8 mouse cellular contexts compared by ENCODE assay signal in the genomic region with DNA sequence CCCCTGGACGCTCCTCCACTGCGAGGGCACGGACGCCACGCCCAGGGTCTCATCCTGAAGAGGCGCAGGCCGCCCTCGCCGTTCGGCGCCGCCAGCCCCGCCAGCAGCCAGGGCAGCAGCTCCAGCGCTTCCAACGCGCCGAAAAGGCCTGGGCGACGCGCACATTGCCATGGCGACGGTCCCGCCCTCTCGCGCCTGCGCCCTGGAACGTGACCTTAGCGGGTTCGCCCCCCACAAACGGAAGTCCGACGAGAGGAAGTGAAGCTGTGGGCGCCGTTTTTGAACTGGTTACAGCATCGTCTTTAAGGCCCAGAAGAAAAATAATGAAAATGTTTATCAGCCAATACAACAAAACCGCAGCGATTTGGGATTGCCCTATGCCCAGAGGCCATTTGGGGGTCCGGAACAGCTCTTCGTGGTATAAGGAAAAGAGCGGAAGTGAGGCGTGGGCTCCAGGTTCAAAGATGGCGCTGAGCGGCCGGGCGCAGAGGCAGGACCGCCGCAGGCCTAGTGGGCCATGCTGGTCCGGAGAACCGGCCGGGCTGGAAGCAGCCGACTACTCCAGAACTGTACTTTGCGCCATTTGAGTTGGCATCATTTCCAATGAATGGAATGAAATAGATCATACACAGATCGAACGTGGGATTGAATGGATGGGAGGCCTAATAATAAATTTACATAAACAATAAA. TPM values are rescaled to one million over a fixed set of nuclear protein-coding genes. Genes with fewer than 3 reads are reported as not detected.
DNase-seq lines count a peak whose midpoint lies in the region; ATAC-seq and TF ChIP-seq lines count a peak whose summit lies in the region.

TSS of gene Wdr34 (minus strand) at position 183 of the 690 bp plus-strand sequence.

- no peaks in the 10 kb centered on the region for H3K27me3 ChIP-seq in heart, embryonic 10.5 days (ENCODE audit: insufficient read depth, poor library complexity, severe bottlenecking)
- no peaks in the 10 kb centered on the region for H3K27me3 ChIP-seq in kidney, embryonic 16.5 days (ENCODE audit: insufficient read depth, low read length)
- H3K27me3 ChIP-seq in liver, adult 2 months (ENCODE audit: control insufficient read depth, insufficient read depth, low read length): no peaks in the 10 kb centered on the region
- no peaks in the 10 kb centered on the region for H3K27me3 ChIP-seq in myocyte (ENCODE audit: control insufficient read depth, insufficient read depth, insufficient read length)
- no peaks in the 10 kb centered on the region for H3K27me3 ChIP-seq in splenic B cell, adult 2 months (ENCODE audit: control insufficient read depth, insufficient read depth, low read length, poor library complexity, severe bottlenecking)

- no peak for TF ChIP-seq CTCF in bone marrow macrophage, adult 2 months (IDR thresholded peaks at IDR 0.05; ENCODE audit: low read depth, low read length)
- no peak for TF ChIP-seq CTCF in embryonic fibroblast, embryonic 13.5 days (IDR thresholded peaks at IDR 0.05; ENCODE audit: borderline replicate concordance, insufficient read depth, low read length)
- no peak for TF ChIP-seq CTCF in liver, adult 2 months (IDR thresholded peaks at IDR 0.05; ENCODE audit: low read depth, low read length)

- WGBS in heart, embryonic 10.5 days: 1% methylated on average over 54 of the region's 54 CpGs
- under 1% methylated on average over 53 of the region's 54 CpGs for WGBS in kidney, embryonic 16.5 days
- 1% methylated on average over 54 of the region's 54 CpGs for WGBS in liver, adult 2 months

- H3K9ac ChIP-seq in kidney, embryonic 16.5 days (replicated peaks; ENCODE audit: low read length): peak within 1 kb of the TSS; percentile 75
- H3K9ac ChIP-seq in liver, adult 2 months (ENCODE audit: low read depth, low read length): peak within 1 kb of the TSS; percentile 80

- peak within 1 kb of the TSS; percentile 55 for H3K4me2 ChIP-seq in kidney, embryonic 16.5 days (replicated peaks; ENCODE audit: low read depth, low read length)
- H3K4me2 ChIP-seq in myocyte (ENCODE audit: low read depth): peak within 1 kb of the TSS; percentile 91

- peak within 1 kb of the TSS; percentile 62 for H3ac ChIP-seq in myocyte (ENCODE audit: control insufficient read depth, insufficient read length)

- peak within 1 kb of the TSS; percentile 92 for H3K27ac ChIP-seq in bone marrow macrophage, adult 2 months (ENCODE audit: insufficient read depth, low read depth, low read length)
- peak within 1 kb of the TSS; percentile 82 for H3K27ac ChIP-seq in embryonic fibroblast, embryonic 13.5 days (ENCODE audit: insufficient read depth, low read length)
- H3K27ac ChIP-seq in heart, embryonic 10.5 days: peak within 1 kb of the TSS; percentile 99
- peak within 1 kb of the TSS; percentile 93 for H3K27ac ChIP-seq in kidney, embryonic 16.5 days (ENCODE audit: low read length)
- H3K27ac ChIP-seq in liver, adult 2 months (replicated peaks; ENCODE audit: insufficient read depth, low read depth, low read length): peak within 1 kb of the TSS; percentile 95

- peaks cover 5% of the 10 kb centered on the region; the same call in 1 of the 2 replicates for H3K36me3 ChIP-seq in heart, embryonic 10.5 days
- no peaks in the 10 kb centered on the region for H3K36me3 ChIP-seq in kidney, embryonic 16.5 days (ENCODE audit: insufficient read depth, low read length)
- H3K36me3 ChIP-seq in liver, adult 2 months (ENCODE audit: control insufficient read depth, insufficient read depth, low read length): no peaks in the 10 kb centered on the region
- no peaks in the 10 kb centered on the region for H3K36me3 ChIP-seq in myocyte (ENCODE audit: control insufficient read depth, insufficient read depth)
- no peaks in the 10 kb centered on the region for H3K36me3 ChIP-seq in splenic B cell, adult 2 months (ENCODE audit: control insufficient read depth, insufficient read depth, low read length, poor library complexity, severe bottlenecking)

- 0 out of 2 replicates have a peak, but pooled peaks have one; percentile 27 for TF ChIP-seq POLR2A in bone marrow macrophage, adult 2 months (IDR thresholded peaks at IDR 0.05; ENCODE audit: borderline replicate concordance, low read depth, low read length)
- TF ChIP-seq POLR2A in embryonic fibroblast, embryonic 13.5 days (IDR thresholded peaks at IDR 0.05; ENCODE audit: low read depth, low read length): peak; percentile 75
- peak; percentile 57; the same call in 1 of the 2 replicates for TF ChIP-seq POLR2A in liver, adult 2 months (IDR thresholded peaks at IDR 0.05; ENCODE audit: extremely low read depth, insufficient read depth, low read length)
- TF ChIP-seq POLR2A in myocyte (IDR thresholded peaks at IDR 0.05; ENCODE audit: insufficient read length, low read depth): peak; percentile 81

- peaks cover 18% of the 10 kb centered on the region for H3K4me1 ChIP-seq in bone marrow macrophage, adult 2 months (ENCODE audit: control insufficient read depth, insufficient read depth, low read length)
- peaks cover 3% of the 10 kb centered on the region; the same call in 1 of the 2 replicates for H3K4me1 ChIP-seq in embryonic fibroblast, embryonic 13.5 days (ENCODE audit: control insufficient read depth, insufficient read depth, low read length)
- peaks cover 7% of the 10 kb centered on the region; the same call in 1 of the 2 replicates for H3K4me1 ChIP-seq in heart, embryonic 10.5 days
- H3K4me1 ChIP-seq in kidney, embryonic 16.5 days (ENCODE audit: insufficient read depth, low read length): 0 out of 2 replicates have a peak, but pooled peaks cover 3% of the 10 kb centered on the region
- no peaks in the 10 kb centered on the region; the same call in 1 of the 2 replicates for H3K4me1 ChIP-seq in liver, adult 2 months (ENCODE audit: control insufficient read depth, insufficient read depth, low read length)

- H3K9me3 ChIP-seq in heart, embryonic 10.5 days: no peaks in the 10 kb centered on the region
- H3K9me3 ChIP-seq in kidney, embryonic 16.5 days (ENCODE audit: low read length): no peaks in the 10 kb centered on the region

- peak; percentile 98 for DNase-seq in A20 (ENCODE audit: low read depth, low spot score)
- DNase-seq in heart, embryonic 10.5 days (ENCODE audit: low spot score): peak; percentile 98
- peak; percentile 81 for DNase-seq in liver, adult 2 months (ENCODE audit: extremely low read depth, low read depth, low spot score)
- peak; percentile 98 for DNase-seq in splenic B cell, adult 2 months (ENCODE audit: low read depth, low spot score)

- ATAC-seq in kidney, embryonic 16.5 days (ENCODE audit: low FRiP score, low TSS enrichment): peak; percentile 95

- H3K79me2 ChIP-seq in liver, adult 2 months (ENCODE audit: control insufficient read depth, insufficient read depth, low read length): no peaks in the 10 kb centered on the region
- H3K79me2 ChIP-seq in myocyte (ENCODE audit: control insufficient read depth, insufficient read depth): no peaks in the 10 kb centered on the region

- peak within 1 kb of the TSS; percentile 78 for H3K4me3 ChIP-seq in bone marrow macrophage, adult 2 months (ENCODE audit: insufficient read depth, low read length)
- peak within 1 kb of the TSS; percentile 59 for H3K4me3 ChIP-seq in embryonic fibroblast, embryonic 13.5 days (ENCODE audit: insufficient read depth, low read length)
- H3K4me3 ChIP-seq in heart, embryonic 10.5 days: peak within 1 kb of the TSS; percentile 74
- H3K4me3 ChIP-seq in kidney, embryonic 16.5 days (ENCODE audit: low read length): peak within 1 kb of the TSS; percentile 62
- peak within 1 kb of the TSS; percentile 68 for H3K4me3 ChIP-seq in liver, adult 2 months (ENCODE audit: insufficient read depth, low read depth, low read length)
- peak within 1 kb of the TSS; percentile 35 for H3K4me3 ChIP-seq in myocyte

TF ChIP-seq in myocyte, 11 proteins besides CTCF, POLR2A, EP300 and RAD21:
- no peak for TF ChIP-seq TCF12 (IDR thresholded peaks at IDR 0.05; ENCODE audit: insufficient read depth, poor library complexity, severe bottlenecking)
- no peak for TF ChIP-seq MAX (IDR thresholded peaks at IDR 0.05; ENCODE audit: low read depth)
- TF ChIP-seq E2F4 (IDR thresholded peaks at IDR 0.05; ENCODE audit: insufficient read depth): no peak
- TF ChIP-seq USF1 (IDR thresholded peaks at IDR 0.05; ENCODE audit: low read depth): no peak
- TF ChIP-seq TCF3 (IDR thresholded peaks at IDR 0.05; ENCODE audit: insufficient read length, low read depth): no peak
- TF ChIP-seq CEBPB (IDR thresholded peaks at IDR 0.05; ENCODE audit: insufficient read depth, poor library complexity, severe bottlenecking): no peak
- TF ChIP-seq REST (IDR thresholded peaks at IDR 0.05; ENCODE audit: insufficient read depth, insufficient read length): no peak
- no peak for TF ChIP-seq MYOD1 (IDR thresholded peaks at IDR 0.05; ENCODE audit: control insufficient read depth in 1 of 3, insufficient read length in 2 of 3, low read depth in 2 of 3)
- peak; percentile 80 for TF ChIP-seq POLR2AphosphoS2 (IDR thresholded peaks at IDR 0.05; ENCODE audit: insufficient read length, low read depth)
- peak in 1 of 3 experiments; percentile 30 for TF ChIP-seq MYOG (IDR thresholded peaks at IDR 0.05; ENCODE audit: control insufficient read depth in 1 of 3, insufficient read depth in 1 of 3, insufficient read length in 2 of 3, low read depth in 2 of 3)
- TF ChIP-seq SRF (IDR thresholded peaks at IDR 0.05; ENCODE audit: control insufficient read depth, insufficient read length, low read depth): peak; percentile 85

RNA-seq across cellular contexts. Expression of gene Wdr34, which starts in this region (rescaled TPM):
- polyA plus RNA-seq in bone marrow macrophage, adult 2 months (2012; ENCODE audit: insufficient read depth, insufficient read length, missing spikeins): 8.2 TPM in 2 replicates
- 9.2 and 10.8 TPM in 2 replicates for polyA plus RNA-seq in embryonic fibroblast, embryonic 13.5 days (2011; ENCODE audit: insufficient read length, low read depth, missing spikeins)
- 17.7 and 22.3 TPM in 2 replicates for polyA plus RNA-seq in heart, embryonic 10.5 days (2016; fragmentation: Nextera tagmentation; extraction: Ambion mirVana)
- polyA plus RNA-seq in kidney, embryonic 16.5 days (2015; fragmentation: Nextera tagmentation; extraction: Ambion mirVana): 42.5 and 44.1 TPM in 2 replicates
- total RNA-seq in liver, adult 2 months (2014; rRNA removed): 5.5 and 7.5 TPM in 2 replicates
- 9.7 and 10.3 TPM in 2 replicates for polyA plus RNA-seq in liver, adult 2 months (2012; rRNA removed)
- 21.6 TPM for polyA plus RNA-seq in myocyte (2012; fragmentation: generic; extraction: Trizol)

Comparison
In these comparisons a context has a peak if more than half of its experiments do, and no peak if none do; other contexts are left out.
1. Peak in every context shown above with its lines: DNase-seq, ATAC-seq, H3K4me3 ChIP-seq and H3K27ac ChIP-seq.
2. POLR2A ChIP-seq: peak in every context shown above with its lines; median percentile 81 in myocyte; 75 in embryonic fibroblast, embryonic 13.5 days; 57 in liver, adult 2 months; 27 in bone marrow macrophage, adult 2 months.